Mouse (Mus musculus) neural tube, embryonic 14.5 days (tissue): ENCODE data around the gene Rasl11b. TPM values are rescaled to one million over a fixed set of nuclear protein-coding genes. Genes with fewer than 3 reads are reported as not detected.

Experiments used
- ATAC-seq: fragments of 200-750 bp; cut with Nextera tagmentation; 2 replicates; pipeline ENCODE4 v1.8.0; 2017; ENCODE audit warnings: low read depth, mild to moderate bottlenecking, moderate TSS enrichment, moderate library complexity
- H3K27ac ChIP-seq: fragments of 300-500 bp; sonication (generic); 2 replicates; pipeline ENCODE4 v1.5.1; 2014; ENCODE audit warnings: low read depth, mild to moderate bottlenecking, control low read depth, low read length, moderate library complexity, mixed read lengths
- H3K27me3 ChIP-seq: fragments of 300-500 bp; sonication (generic); 2 replicates; pipeline ENCODE4 v1.6.1; 2014; ENCODE audit warnings: low read length; ENCODE audit not compliant: control insufficient read depth, insufficient read depth
- H3K36me3 ChIP-seq: fragments of 300-500 bp; sonication (generic); 2 replicates; pipeline ENCODE4 v1.6.1; 2014; ENCODE audit warnings: low read length, mixed read lengths; ENCODE audit not compliant: control insufficient read depth, insufficient read depth
- H3K4me1 ChIP-seq: fragments of 300-500 bp; sonication (generic); 2 replicates; pipeline ENCODE4 v1.6.1; 2014; ENCODE audit warnings: low read length; ENCODE audit not compliant: control insufficient read depth, insufficient read depth
- H3K4me2 ChIP-seq: fragments of 300-500 bp; sonication (generic); 2 replicates; pipeline ENCODE4 v1.6.1; 2014; ENCODE audit warnings: mild to moderate bottlenecking, low read depth, low read length, control low read depth
- H3K4me3 ChIP-seq: fragments of 300-500 bp; sonication (generic); 2 replicates; pipeline ENCODE4 v1.5.1; 2014; ENCODE audit warnings: low read depth, low read length, control low read depth, mixed read lengths
- H3K9ac ChIP-seq: fragments of 300-500 bp; sonication (generic); replicated peaks from 2 replicates; pipeline ENCODE4 v1.6.1; 2014; ENCODE audit warnings: low read depth, mild to moderate bottlenecking, control low read depth, low read length, mixed read lengths
- H3K9me3 ChIP-seq: fragments of 300-500 bp; sonication (generic); 2 replicates; pipeline ENCODE4 v1.6.1; 2016; ENCODE audit warnings: low read length; ENCODE audit not compliant: control insufficient read depth
- WGBS: fragments of 180-500 bp; shearing (Covaris S2); extraction: QIAGEN DNeasy Blood & Tissue Kit; methylation state at CpG from one replicate; pipeline ENCODE4 v1.1.7; 2014; 5-methylcytosine and 5-hydroxymethylcytosine counted together
- polyA plus RNA-seq: library from polyadenylated mRNA; unstranded; fragments of >200 nt; fragmentation: Nextera tagmentation; extraction: Ambion mirVana; gene quantifications from 2 replicates; pipeline ENCODE4 v1.2.1, GENCODE M21; 2014

Gene Rasl11b
- polyA plus RNA-seq, 1 experiment from 2014 or later: 9.9 TPM

- WGBS: 36% methylated on average over 15 of the region's 15 CpGs
- peaks cover 3% of the 10 kb centered on the region; the same call in 1 of the 2 replicates for H3K4me1 ChIP-seq
- no peaks in the 10 kb centered on the region for H3K27me3 ChIP-seq
- no peaks in the 10 kb centered on the region for H3K9me3 ChIP-seq
- 0 out of 2 replicates have a peak overlapping the region, but pooled peaks have one; percentile 12 for H3K9ac ChIP-seq
- no peak overlapping the region for H3K4me3 ChIP-seq
- H3K36me3 ChIP-seq: no peaks in the 10 kb centered on the region
- no peak overlapping the region for H3K27ac ChIP-seq
- H3K4me2 ChIP-seq: 0 out of 2 replicates have a peak overlapping the region, but pooled peaks have one; percentile 11
- peak; percentile 38; the same call in 1 of the 2 replicates for ATAC-seq
Measured at GRCm38 (mm10) chr5:74161297-74161926, 33.7 kb upstream of the Rasl11b start.

GRCm38 (mm10) chr5:74162013-74162412 lies 33.1 kb upstream of the Rasl11b start:
- H3K9me3 ChIP-seq: no peaks in the 10 kb centered on the region
- WGBS: 51% methylated on average over 3 of the region's 3 CpGs
- no peak for ATAC-seq
- 0 out of 2 replicates have a peak overlapping the region, but pooled peaks have one; percentile 11 for H3K4me2 ChIP-seq
- H3K4me3 ChIP-seq: no peak overlapping the region
- no peak overlapping the region for H3K27ac ChIP-seq
- 0 out of 2 replicates have a peak overlapping the region, but pooled peaks have one; percentile 12 for H3K9ac ChIP-seq
- H3K27me3 ChIP-seq: no peaks in the 10 kb centered on the region
- H3K4me1 ChIP-seq: peaks cover 3% of the 10 kb centered on the region; the same call in 1 of the 2 replicates
- H3K36me3 ChIP-seq: no peaks in the 10 kb centered on the region

DNA sequence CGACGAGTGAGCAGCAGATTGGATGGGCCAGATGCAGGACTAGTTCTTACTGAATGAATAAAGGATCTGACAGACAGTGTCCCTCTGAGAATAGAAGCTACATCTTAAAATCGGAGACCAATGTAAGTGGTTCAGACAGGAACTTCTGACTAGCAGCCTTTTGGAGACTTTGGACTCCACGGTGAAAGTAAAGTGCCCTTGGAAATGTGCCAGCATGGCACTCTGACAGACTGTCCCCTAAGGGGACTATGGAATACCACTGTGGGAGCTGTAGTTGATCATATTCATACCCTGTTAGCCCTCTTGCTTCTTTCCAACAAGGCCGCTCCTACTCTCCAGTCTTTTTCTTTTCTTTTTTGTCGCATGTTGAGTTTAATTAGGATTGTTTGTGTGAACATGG lies 31.9 kb upstream of the Rasl11b start:
- ATAC-seq: no peak
- no peaks in the 10 kb centered on the region for H3K27me3 ChIP-seq
- no peak overlapping the region for H3K9ac ChIP-seq
- no peak overlapping the region for H3K4me3 ChIP-seq
- H3K9me3 ChIP-seq: no peaks in the 10 kb centered on the region
- no peak overlapping the region for H3K27ac ChIP-seq
- no peak overlapping the region for H3K4me2 ChIP-seq
- 89% methylated on average over 6 of the region's 6 CpGs for whole genome bisulfite sequencing
- no peaks in the 10 kb centered on the region for H3K36me3 ChIP-seq
- H3K4me1 ChIP-seq: peaks cover 3% of the 10 kb centered on the region; the same call in 1 of the 2 replicates

GRCm38 (mm10) chr5:74164547-74164946 lies 30.5 kb upstream of the Rasl11b start:
- Histone ChIP-seq H3K9ac (no peak overlapping the region), H3K9me3 (no peaks in the 10 kb centered on the region), H3K27me3 (no peaks in the 10 kb centered on the region), H3K4me2 (no peak overlapping the region), H3K4me1 (peaks cover 3% of the 10 kb centered on the region; the same call in 1 of the 2 replicates), H3K36me3 (no peaks in the 10 kb centered on the region), H3K4me3 (no peak overlapping the region), H3K27ac (no peak overlapping the region)
- ATAC-seq: no peak
- WGBS: 86% methylated on average over 7 of the region's 7 CpGs

- Histone ChIP-seq H3K27ac (no peak overlapping the region), H3K9me3 (no peaks in the 10 kb centered on the region), H3K36me3 (no peaks in the 10 kb centered on the region), H3K4me3 (no peak overlapping the region), H3K27me3 (no peaks in the 10 kb centered on the region), H3K9ac (no peak overlapping the region), H3K4me1 (peaks cover 3% of the 10 kb centered on the region; the same call in 1 of the 2 replicates), H3K4me2 (no peak overlapping the region)
- ATAC-seq: no peak
- WGBS: 96% methylated on average over 3 of the region's 3 CpGs
Measured at GRCm38 (mm10) chr5:74166642-74167041, 28.4 kb upstream of the Rasl11b start.

DNA sequence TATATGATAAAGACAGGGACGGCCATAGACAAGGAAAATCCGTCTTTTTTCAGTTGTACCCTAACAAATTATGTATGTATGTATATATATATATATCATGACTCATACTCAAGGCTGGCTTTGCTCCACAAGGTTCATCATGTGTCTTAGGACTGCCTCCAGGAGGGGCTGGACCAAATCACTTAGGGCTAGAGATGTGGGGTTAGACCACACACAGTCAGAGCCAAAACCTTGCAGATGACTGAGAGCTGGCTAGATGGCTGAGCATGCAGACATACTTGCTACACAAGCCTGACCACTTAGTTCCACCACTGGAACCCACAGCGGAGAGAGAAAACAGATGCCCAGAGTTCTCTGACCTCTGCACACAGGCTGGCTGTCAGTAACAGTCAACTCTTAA lies 27.0 kb upstream of the Rasl11b start:
- Histone ChIP-seq H3K4me3 (no peak overlapping the region), H3K36me3 (no peaks in the 10 kb centered on the region), H3K27me3 (no peaks in the 10 kb centered on the region), H3K9ac (no peak overlapping the region), H3K27ac (no peak overlapping the region), H3K4me2 (no peak overlapping the region), H3K9me3 (no peaks in the 10 kb centered on the region), H3K4me1 (no peaks in the 10 kb centered on the region)
- 92% methylated on average over 3 of the region's 3 CpGs for WGBS
- no peak for ATAC-seq

DNA sequence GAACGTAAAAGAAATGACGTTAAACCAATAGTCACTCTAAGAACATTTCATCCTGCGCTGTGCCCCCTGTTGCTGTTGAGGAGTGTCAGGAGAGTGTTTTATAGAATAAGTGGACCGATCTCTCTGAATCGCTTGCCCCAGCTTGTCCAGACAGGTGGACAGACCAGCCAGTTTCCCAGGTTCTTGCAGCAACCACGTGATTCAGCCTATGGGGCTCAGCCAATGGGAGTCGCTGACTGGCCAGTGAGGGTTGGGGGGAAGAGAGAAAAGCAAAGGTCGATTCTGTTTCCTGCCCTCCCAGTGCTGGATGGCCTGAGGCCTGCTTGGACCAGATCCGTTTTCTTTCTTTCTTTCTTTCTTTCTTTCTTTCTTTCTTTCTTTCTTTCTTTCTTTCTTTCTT lies 23.3 kb upstream of the Rasl11b start:
- H3K4me2 ChIP-seq: no peak overlapping the region
- no peak overlapping the region for H3K27ac ChIP-seq
- no peaks in the 10 kb centered on the region for H3K36me3 ChIP-seq
- no peaks in the 10 kb centered on the region for H3K9me3 ChIP-seq
- H3K4me1 ChIP-seq: no peaks in the 10 kb centered on the region; the same call in 1 of the 2 replicates
- H3K27me3 ChIP-seq: no peaks in the 10 kb centered on the region
- no peak overlapping the region for H3K9ac ChIP-seq
- 73% methylated on average over 9 of the region's 9 CpGs for WGBS
- no peak overlapping the region for H3K4me3 ChIP-seq
- no peak for ATAC-seq

DNA sequence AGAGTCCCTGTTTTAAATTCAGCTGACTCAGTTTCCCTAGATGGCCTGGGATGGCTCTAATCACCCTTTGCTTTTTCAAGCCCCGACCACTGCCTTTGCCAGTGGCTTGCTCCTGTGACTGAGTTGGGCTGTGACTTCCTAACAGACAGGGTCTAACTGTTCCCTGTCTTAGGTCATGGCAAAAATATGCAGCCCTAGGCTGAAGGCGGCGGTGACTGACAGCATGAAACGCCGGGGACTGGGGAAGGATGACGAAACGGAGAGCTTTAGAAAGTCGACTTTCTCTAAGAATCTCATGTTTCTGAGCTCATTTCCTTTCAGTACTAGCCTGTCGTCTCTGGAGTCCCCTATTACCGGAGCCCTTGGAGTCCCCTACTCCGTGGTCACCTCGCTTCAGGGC lies 22.9 kb upstream of the Rasl11b start:
- no peaks in the 10 kb centered on the region; the same call in 1 of the 2 replicates for H3K4me1 ChIP-seq
- WGBS: 67% methylated on average over 12 of the region's 12 CpGs
- no peak overlapping the region for H3K27ac ChIP-seq
- no peaks in the 10 kb centered on the region for H3K36me3 ChIP-seq
- H3K4me2 ChIP-seq: no peak overlapping the region
- H3K4me3 ChIP-seq: no peak overlapping the region
- no peaks in the 10 kb centered on the region for H3K9me3 ChIP-seq
- no peaks in the 10 kb centered on the region for H3K27me3 ChIP-seq
- no peak for ATAC-seq
- no peak overlapping the region for H3K9ac ChIP-seq

GRCm38 (mm10) chr5:74173162-74173844 lies 21.8 kb upstream of the Rasl11b start:
- no peak overlapping the region for H3K4me2 ChIP-seq
- no peak for ATAC-seq

More at GRCm38 (mm10) chr5:74173162-74173844, 21.8 kb upstream of the Rasl11b start:
- H3K4me1 ChIP-seq: no peaks in the 10 kb centered on the region; the same call in 1 of the 2 replicates
- no peak overlapping the region for H3K9ac ChIP-seq
- H3K4me3 ChIP-seq: no peak overlapping the region
- whole genome bisulfite sequencing: 80% methylated on average over 18 of the region's 18 CpGs
- H3K36me3 ChIP-seq: no peaks in the 10 kb centered on the region
- H3K27me3 ChIP-seq: no peaks in the 10 kb centered on the region
- H3K9me3 ChIP-seq: no peaks in the 10 kb centered on the region
- H3K27ac ChIP-seq: no peak overlapping the region
